Mouse (Mus musculus) MEL (cell line): ENCODE data around the gene Ephb2. TPM values are rescaled to one million over a fixed set of nuclear protein-coding genes. Genes with fewer than 3 reads are reported as not detected.

Experiments used
- DNase-seq: peaks from one replicate; pipeline ENCODE4 v3.0.0; 2011; ENCODE audit warnings: low read depth, low spot score
- H3K27ac ChIP-seq: 2 replicates; pipeline ENCODE4 v1.5.1; 2012; ENCODE audit warnings: low read depth, mild to moderate bottlenecking, control low read depth, low read length, moderate library complexity; ENCODE audit not compliant: control insufficient read depth
- H3K27me3 ChIP-seq, 2 experiments: fragments of 150-350 bp in 1 of 2; sonication (generic) in 1 of 2; 2 replicates each; pipeline ENCODE4 v1.6.1; 2012; ENCODE audit warnings: low read length in 2 of 2, mild to moderate bottlenecking in 2 of 2, improper control_type of control experiment in 1 of 2, moderate library complexity in 1 of 2; ENCODE audit not compliant: insufficient read depth in 2 of 2, control insufficient read depth in 1 of 2
- H3K36me3 ChIP-seq, 2 experiments: 2 replicates each; pipeline ENCODE4 v1.6.1; 2012 to 2014; ENCODE audit warnings: low read length in 2 of 2, improper control_type of control experiment in 1 of 2, inconsistent platforms in 1 of 2, mild to moderate bottlenecking in 1 of 2; ENCODE audit not compliant: insufficient read depth in 2 of 2, control insufficient read depth in 1 of 2
- H3K4me1 ChIP-seq, 2 experiments: fragments of 150-350 bp in 1 of 2; sonication (generic) in 1 of 2; 2 replicates each; pipeline ENCODE4 v1.6.1; 2012; ENCODE audit warnings: low read length in 2 of 2, improper control_type of control experiment in 1 of 2, mild to moderate bottlenecking in 1 of 2; ENCODE audit not compliant: insufficient read depth in 2 of 2, control insufficient read depth in 1 of 2
- H3K4me3 ChIP-seq, 2 experiments: fragments of 150-350 bp in 1 of 2; sonication (generic) in 1 of 2; 2 replicates each; pipeline ENCODE4 v1.5.1; 2012; ENCODE audit warnings: low read depth in 2 of 2, low read length in 2 of 2, mild to moderate bottlenecking in 2 of 2, moderate library complexity in 2 of 2, control low read depth in 1 of 2, improper control_type of control experiment in 1 of 2; ENCODE audit not compliant: control insufficient read depth in 1 of 2, insufficient read depth in 1 of 2
- H3K79me2 ChIP-seq: 2 replicates; pipeline ENCODE4 v1.6.1; 2012; ENCODE audit warnings: mild to moderate bottlenecking, low read length, moderate library complexity; ENCODE audit not compliant: control insufficient read depth, poor library complexity, insufficient read depth
- H3K9ac ChIP-seq: 2 replicates; pipeline ENCODE4 v1.6.1; 2012; ENCODE audit warnings: low read depth, mild to moderate bottlenecking, control low read depth, low read length, moderate library complexity; ENCODE audit not compliant: control insufficient read depth, poor library complexity, severe bottlenecking
- H3K9me3 ChIP-seq: fragments of 150-350 bp; sonication (generic); replicated peaks from 2 replicates; pipeline ENCODE4 v1.6.1; 2012; ENCODE audit warnings: mild to moderate bottlenecking, low read length, improper control_type of control experiment, moderate library complexity; ENCODE audit not compliant: insufficient read depth
- BHLHE40 ChIP-seq: IDR thresholded peaks from 2 replicates; pipeline ENCODE4 v1.6.1; 2012; ENCODE audit warnings: low read depth, mild to moderate bottlenecking, inconsistent platforms, low read length, improper control_type of control experiment, borderline replicate concordance
- CHD1 ChIP-seq: IDR thresholded peaks from 2 replicates; pipeline ENCODE4 v1.6.1; 2012; ENCODE audit warnings: low read depth, mild to moderate bottlenecking, inconsistent platforms, low read length, improper control_type of control experiment
- CTCF ChIP-seq, 3 experiments: IDR thresholded peaks in 2 of 3; conservative IDR thresholded peaks in 1 of 3; 2 replicates each; pipeline ENCODE4 v1.5.1; 2011 to 2012; ENCODE audit warnings: low read length in 3 of 3, low read depth in 2 of 3, mild to moderate bottlenecking in 2 of 3, improper control_type of control experiment in 1 of 3, inconsistent platforms in 1 of 3, mixed read lengths in 1 of 3, moderate library complexity in 1 of 3; ENCODE audit not compliant: control insufficient read depth in 1 of 3, insufficient read depth in 1 of 3, poor library complexity in 1 of 3, severe bottlenecking in 1 of 3
- ELF1 ChIP-seq: IDR thresholded peaks from 2 replicates; pipeline ENCODE4 v1.6.1; 2014; ENCODE audit warnings: low read depth, mild to moderate bottlenecking, inconsistent platforms, low read length, improper control_type of control experiment, moderate library complexity
- ETS1 ChIP-seq: IDR thresholded peaks from 2 replicates; pipeline ENCODE4 v1.6.1; 2012; ENCODE audit warnings: low read depth, mild to moderate bottlenecking, inconsistent platforms, low read length, improper control_type of control experiment, moderate library complexity
- GATA1 ChIP-seq: IDR thresholded peaks from 2 replicates; pipeline ENCODE4 v1.6.1; 2011; ENCODE audit warnings: low read depth, low read length, improper control_type of control experiment
- HCFC1 ChIP-seq: IDR thresholded peaks from 2 replicates; pipeline ENCODE4 v1.6.1; 2012; ENCODE audit warnings: low read depth, mild to moderate bottlenecking, inconsistent platforms, low read length, improper control_type of control experiment, moderate library complexity
- MAFK ChIP-seq: IDR thresholded peaks from 2 replicates; pipeline ENCODE4 v1.6.1; 2011; ENCODE audit warnings: low read depth, mild to moderate bottlenecking, low read length, improper control_type of control experiment, borderline replicate concordance
- MAX ChIP-seq: IDR thresholded peaks from 2 replicates; pipeline ENCODE4 v1.6.1; 2011; ENCODE audit warnings: low read length, improper control_type of control experiment
- MAZ ChIP-seq: IDR thresholded peaks from 2 replicates; pipeline ENCODE4 v1.6.1; 2012; ENCODE audit warnings: low read depth, mild to moderate bottlenecking, inconsistent platforms, low read length, improper control_type of control experiment
- MEF2A ChIP-seq: IDR thresholded peaks from 2 replicates; pipeline ENCODE4 v1.6.1; 2014; ENCODE audit warnings: low read depth, mild to moderate bottlenecking, inconsistent platforms, low read length, improper control_type of control experiment; ENCODE audit not compliant: poor library complexity, insufficient replicate concordance, severe bottlenecking; ENCODE audit errors: extremely low read depth
- MXI1 ChIP-seq: IDR thresholded peaks from 2 replicates; pipeline ENCODE4 v1.6.1; 2011; ENCODE audit warnings: mild to moderate bottlenecking, low read depth, low read length, improper control_type of control experiment
- MYC ChIP-seq: IDR thresholded peaks from 2 replicates; pipeline ENCODE4 v1.6.1; 2011; ENCODE audit warnings: low read depth, mild to moderate bottlenecking, low read length, improper control_type of control experiment, moderate library complexity
- POLR2A ChIP-seq, 2 experiments: IDR thresholded peaks; 2 replicates each; pipeline ENCODE4 v1.6.1; 2011 to 2012; ENCODE audit warnings: low read length in 2 of 2, mild to moderate bottlenecking in 2 of 2, control low read depth in 1 of 2, improper control_type of control experiment in 1 of 2, low read depth in 1 of 2, moderate library complexity in 1 of 2; ENCODE audit not compliant: control insufficient read depth in 1 of 2, insufficient read depth in 1 of 2, poor library complexity in 1 of 2
- POLR2AphosphoS5 ChIP-seq: IDR thresholded peaks from 2 replicates; pipeline ENCODE4 v1.6.1; 2012; ENCODE audit warnings: low read depth, borderline replicate concordance, mild to moderate bottlenecking, inconsistent platforms, low read length, moderate library complexity, mixed read lengths
- RCOR1 ChIP-seq: IDR thresholded peaks from 2 replicates; pipeline ENCODE4 v1.6.1; 2012; ENCODE audit warnings: low read depth, mild to moderate bottlenecking, inconsistent platforms, low read length, improper control_type of control experiment
- SMC3 ChIP-seq: IDR thresholded peaks from 2 replicates; pipeline ENCODE4 v1.6.1; 2011; ENCODE audit warnings: low read depth, low read length, improper control_type of control experiment
- TAL1 ChIP-seq: IDR thresholded peaks from 2 replicates; pipeline ENCODE4 v1.6.1; 2012; ENCODE audit warnings: mild to moderate bottlenecking, inconsistent platforms, low read length, moderate library complexity, mixed read lengths
- TBP ChIP-seq: IDR thresholded peaks from 2 replicates; pipeline ENCODE4 v1.8.0; 2011; ENCODE audit warnings: low read depth, low read length, improper control_type of control experiment
- UBTF ChIP-seq: IDR thresholded peaks from 2 replicates; pipeline ENCODE4 v1.6.1; 2012; ENCODE audit warnings: low read depth, mild to moderate bottlenecking, inconsistent platforms, low read length, improper control_type of control experiment, moderate library complexity, borderline replicate concordance; ENCODE audit not compliant: insufficient read depth
- USF2 ChIP-seq, 2 experiments: IDR thresholded peaks; 2 replicates each; pipeline ENCODE4 v1.6.1; 2011 to 2012; ENCODE audit warnings: improper control_type of control experiment in 2 of 2, low read length in 2 of 2, borderline replicate concordance in 1 of 2, inconsistent platforms in 1 of 2, low read depth in 1 of 2, mild to moderate bottlenecking in 1 of 2; ENCODE audit not compliant: insufficient read depth in 1 of 2
- ZKSCAN1 ChIP-seq: IDR thresholded peaks from 2 replicates; pipeline ENCODE4 v1.6.1; 2012; ENCODE audit warnings: low read depth, mild to moderate bottlenecking, inconsistent platforms, low read length, improper control_type of control experiment, moderate library complexity
- ZMIZ1 ChIP-seq: IDR thresholded peaks from 2 replicates; pipeline ENCODE4 v1.6.1; 2012; ENCODE audit warnings: low read depth, mild to moderate bottlenecking, inconsistent platforms, low read length, improper control_type of control experiment, moderate library complexity
- ZNF384 ChIP-seq: IDR thresholded peaks from 2 replicates; pipeline ENCODE4 v1.6.1; 2012; ENCODE audit warnings: low read depth, mild to moderate bottlenecking, inconsistent platforms, low read length, improper control_type of control experiment
- polyA plus RNA-seq, 2 experiments: library from polyadenylated mRNA; stranded (reverse) in 1 of 2; unstranded in 1 of 2; fragments of >175 nt in 1 of 2; fragments of >200 nt in 1 of 2; gene quantifications; 2 replicates each; pipeline versions ENCODE4 v1.2.1 to v1.2.4; 2012; ENCODE audit warnings: low replicate concordance in 2 of 2, low read depth in 1 of 2; ENCODE audit not compliant: insufficient read length in 2 of 2, insufficient read depth in 1 of 2, missing spikeins in 1 of 2
- total RNA-seq: library from RNA; depleted of rRNA; stranded (reverse); fragments of 300-350 nt; gene quantifications from 2 replicates; pipeline ENCODE4 v1.2.3, GENCODE M21; 2012

Gene Ephb2
- total and polyA plus RNA-seq, 3 experiments, result 1.9 to 4.1 TPM; not detected in 1

GRCm38 (mm10) chr4:136730501-136730900 lies 105.3 kb downstream of the Ephb2 start:
- H3K36me3 ChIP-seq, result no peaks in the 10 kb centered on the region
- no peak overlapping the region for H3K4me3 ChIP-seq
- DNase-seq, result no peak
- TF ChIP-seq MXI1 (no peak), ELF1 (no peak), MYC (no peak), POLR2AphosphoS5 (no peak), POLR2A (IDR thresholded peaks at IDR 0.05; ENCODE audit: control insufficient read depth in 1 of 2, insufficient read depth in 1 of 2, low read depth in 1 of 2, low read length in 2 of 2, poor library complexity in 1 of 2) (no peak), MAZ (no peak), MEF2A (no peak), ETS1 (no peak), TBP (no peak), SMC3 (no peak), MAFK (no peak), GATA1 (no peak), USF2 (IDR thresholded peaks at IDR 0.05; ENCODE audit: borderline replicate concordance in 1 of 2, insufficient read depth in 1 of 2, low read depth in 1 of 2, low read length in 2 of 2) (no peak), HCFC1 (no peak), BHLHE40 (no peak), TAL1 (no peak), ZMIZ1 (no peak), MAX (no peak), ZNF384 (no peak)
- H3K9ac ChIP-seq, result no peak overlapping the region
- H3K4me1 ChIP-seq, result no peaks in the 10 kb centered on the region
- no peaks in the 10 kb centered on the region; a peak in 1 of 4 replicates for H3K27me3 ChIP-seq
- H3K79me2 ChIP-seq, result no peaks in the 10 kb centered on the region
- H3K9me3 ChIP-seq, result no peaks in the 10 kb centered on the region
- H3K27ac ChIP-seq, result no peak overlapping the region

- H3K4me3 ChIP-seq, result no peak overlapping the region
- H3K9me3 ChIP-seq, result no peaks in the 10 kb centered on the region
- DNase-seq, result no peak
- no peaks in the 10 kb centered on the region for H3K36me3 ChIP-seq
- H3K27ac ChIP-seq, result no peak overlapping the region
- no peaks in the 10 kb centered on the region; a peak in 1 of 4 replicates for H3K4me1 ChIP-seq
- H3K9ac ChIP-seq, result no peak overlapping the region
- no peak for TF ChIP-seq UBTF
- TF ChIP-seq CHD1, result no peak
- no peak for TF ChIP-seq ZKSCAN1
- no peak for TF ChIP-seq GATA1
- no peak for TF ChIP-seq RCOR1
- no peak for TF ChIP-seq MAFK
- TF ChIP-seq CTCF (IDR thresholded peaks at IDR 0.05 in 2 of 3, conservative IDR thresholded peaks at IDR 0.05 in 1 of 3; ENCODE audit: control insufficient read depth in 1 of 3, insufficient read depth in 1 of 3, low read depth in 2 of 3, low read length in 3 of 3, poor library complexity in 1 of 3, severe bottlenecking in 1 of 3), result no peak
- TF ChIP-seq USF2 (IDR thresholded peaks at IDR 0.05; ENCODE audit: borderline replicate concordance in 1 of 2, insufficient read depth in 1 of 2, low read depth in 1 of 2, low read length in 2 of 2), result no peak
- no peak for TF ChIP-seq HCFC1
- TF ChIP-seq, all 39 proteins: peak for 0
- no peaks in the 10 kb centered on the region for H3K79me2 ChIP-seq
- no peaks in the 10 kb centered on the region; a peak in 1 of 4 replicates for H3K27me3 ChIP-seq
Measured at GRCm38 (mm10) chr4:136729574-136729973, 106.2 kb downstream of the Ephb2 start.
